Mouse (Mus musculus) C2C12 (cell line): ENCODE data around the gene Bspry.

Experiments
- CTCF ChIP-seq: IDR thresholded peaks from one replicate; pipeline ENCODE4 v1.5.1; 2011; ENCODE audit not compliant: control insufficient read depth, insufficient read depth, insufficient read length
- MYOD1 ChIP-seq: IDR thresholded peaks from one replicate; pipeline ENCODE4 v1.6.1; 2011; ENCODE audit warnings: low read depth; ENCODE audit not compliant: control insufficient read depth, insufficient read length
- USF1 ChIP-seq: IDR thresholded peaks from one replicate; pipeline ENCODE4 v1.6.1; 2011; ENCODE audit warnings: low read depth, mild to moderate bottlenecking, control low read depth, moderate library complexity

DNA sequence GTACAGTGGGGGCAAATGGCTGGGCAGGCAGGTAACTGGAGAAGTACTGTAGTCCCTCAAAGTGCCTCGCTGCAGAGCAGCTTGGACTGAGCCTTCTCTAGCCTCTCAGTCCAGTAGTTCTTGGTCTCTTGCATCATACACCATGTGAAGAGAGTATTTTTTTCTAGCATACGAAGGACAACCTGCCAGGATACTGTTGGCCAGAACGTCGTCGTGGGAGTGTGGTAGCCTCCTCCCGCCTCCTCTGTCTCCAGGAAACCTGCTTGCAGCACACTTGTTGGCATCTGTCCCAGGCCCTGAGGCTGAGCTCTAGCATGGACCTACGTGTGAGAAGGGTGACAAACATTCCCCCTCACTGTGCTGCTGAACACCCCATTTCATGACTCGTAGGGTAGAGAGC, 17.0 kb downstream of the Bspry start:
- TF ChIP-seq CTCF, result no peak
- TF ChIP-seq MYOD1, result no peak
- TF ChIP-seq USF1, result no peak
